ENCODE assay signal across 29 mouse cellular contexts in the genomic region with DNA sequence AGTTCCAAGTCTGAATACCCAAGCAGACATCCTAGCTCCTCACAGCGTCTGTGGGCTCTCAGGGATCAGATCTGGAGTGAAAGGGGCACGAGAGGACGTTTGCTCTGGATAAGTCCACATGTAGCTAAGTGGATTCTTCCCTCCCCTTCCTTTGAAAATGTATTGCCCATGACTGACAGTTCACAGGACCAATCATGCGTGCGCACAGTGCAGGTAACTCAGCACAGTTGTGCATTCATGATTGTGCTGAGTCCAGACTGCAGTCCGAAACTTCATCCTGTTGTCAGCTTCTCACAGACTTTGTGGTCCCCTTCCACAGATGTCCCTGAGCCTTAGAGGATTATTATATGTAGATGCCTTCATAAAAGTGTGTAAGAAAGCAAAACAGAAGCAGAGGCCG. TPM values are rescaled to one million over a fixed set of nuclear protein-coding genes. Genes with fewer than 3 reads are reported as not detected.
DNase-seq lines count a peak whose midpoint lies in the region; ATAC-seq lines count a peak whose summit lies in the region.
"Had no signal": no experiment of that assay in that cellular context is flagged by ENCODE, and none has a peak within 500 bp of the region (broad histone marks: within the 10 kb centered on the region; RNA-seq: fewer than 3 reads in every experiment).

No protein-coding gene starts in this region.

- peak; percentile 20 for DNase-seq in retina, postnatal 1 day
- DNase-seq in retina, embryonic 14.5 days (ENCODE audit: low spot score) = no peak
- DNase-seq in embryonic facial prominence, embryonic 10.5 days (ENCODE audit: low spot score) = peak; percentile 37
- DNase-seq in limb, embryonic 10.5 days (ENCODE audit: low spot score) = no peak
- DNase-seq in T-cell, adult 2 months (ENCODE audit: low spot score) = no peak
- DNase-seq in urinary bladder, postnatal 36 days (ENCODE audit: low spot score in 2 of 2) = no peak
- DNase-seq: adrenal gland, adult 2 months; adrenal gland, postnatal 14 days; cerebellum, adult 11 months; cerebellum, adult 2 months; cerebellum, adult 9-11 months; cerebellum, postnatal 25 days; gastrocnemius, adult 2 months; gastrocnemius, postnatal 25 days; heart, adult 18-20 months; heart, postnatal 10 days; heart, postnatal 36 days had no signal

- ATAC-seq in forebrain, embryonic 12.5 days (ENCODE audit: low FRiP score) = no peak
- ATAC-seq: CD4-positive, CD25-positive, alpha-beta regulatory T cell, adult 4 months; forebrain, embryonic 13.5 days; forebrain, embryonic 16.5 days; hindbrain, embryonic 16.5 days; inflammation-experienced regulatory T-cells, adult 6 months had no signal

- peaks cover 5% of the 10 kb centered on the region; the same call in 1 of the 2 replicates for H3K36me3 ChIP-seq in embryonic facial prominence, embryonic 10.5 days (replicated peaks)
- H3K36me3 ChIP-seq in limb, embryonic 10.5 days = 0 out of 2 replicates have a peak, but pooled peaks cover 4% of the 10 kb centered on the region
- no peaks in the 10 kb centered on the region for H3K36me3 ChIP-seq in forebrain, embryonic 12.5 days (replicated peaks)
- H3K36me3 ChIP-seq: heart, embryonic 15.5 days; hindbrain, embryonic 10.5 days; hindbrain, embryonic 13.5 days had no signal

- 0 out of 2 replicates have a peak, but pooled peaks cover 8% of the 10 kb centered on the region for H3K27me3 ChIP-seq in embryonic facial prominence, embryonic 10.5 days (replicated peaks; ENCODE audit: low read depth, poor library complexity, severe bottlenecking)
- no peaks in the 10 kb centered on the region for H3K27me3 ChIP-seq in limb, embryonic 10.5 days (ENCODE audit: low read depth, poor library complexity, severe bottlenecking)
- no peaks in the 10 kb centered on the region for H3K27me3 ChIP-seq in forebrain, embryonic 12.5 days
- H3K27me3 ChIP-seq: embryonic facial prominence, embryonic 13.5 days; forebrain, embryonic 13.5 days; heart, embryonic 12.5 days; heart, embryonic 15.5 days; hindbrain, embryonic 13.5 days had no signal

- no peak overlapping the region for H3K4me3 ChIP-seq in embryonic facial prominence, embryonic 10.5 days
- H3K4me3 ChIP-seq in limb, embryonic 10.5 days = no peak overlapping the region
- H3K4me3 ChIP-seq in forebrain, embryonic 12.5 days (replicated peaks) = no peak overlapping the region
- H3K4me3 ChIP-seq: embryonic facial prominence, embryonic 13.5 days; erythroblast, embryonic 14.5 days; forebrain, embryonic 13.5 days; gastrocnemius, adult 2 months; heart, embryonic 12.5 days; heart, embryonic 15.5 days; hindbrain, embryonic 10.5 days; hindbrain, embryonic 13.5 days had no signal

- 80% methylated on average over 7 of the region's 7 CpGs for WGBS in embryonic facial prominence, embryonic 10.5 days
- WGBS in limb, embryonic 10.5 days = 87% methylated on average over 7 of the region's 7 CpGs
- WGBS in forebrain, embryonic 12.5 days = 87% methylated on average over 7 of the region's 7 CpGs

- H3K27ac ChIP-seq in embryonic facial prominence, embryonic 10.5 days (replicated peaks) = peak overlapping the region; percentile 57; the same call in 1 of the 2 replicates
- peak overlapping the region; percentile 79 for H3K27ac ChIP-seq in limb, embryonic 10.5 days
- H3K27ac ChIP-seq in forebrain, embryonic 12.5 days = no peak overlapping the region
- H3K27ac ChIP-seq: embryonic facial prominence, embryonic 13.5 days; forebrain, embryonic 13.5 days; gastrocnemius, adult 2 months; heart, embryonic 15.5 days; hindbrain, embryonic 10.5 days; hindbrain, embryonic 13.5 days had no signal

- no peaks in the 10 kb centered on the region for H3K9me3 ChIP-seq in embryonic facial prominence, embryonic 10.5 days
- H3K9me3 ChIP-seq in limb, embryonic 10.5 days (replicated peaks) = no peaks in the 10 kb centered on the region
- H3K9me3 ChIP-seq in forebrain, embryonic 12.5 days = no peaks in the 10 kb centered on the region
- H3K9me3 ChIP-seq: embryonic facial prominence, embryonic 13.5 days; forebrain, embryonic 13.5 days; heart, embryonic 12.5 days; heart, embryonic 15.5 days; hindbrain, embryonic 10.5 days; hindbrain, embryonic 13.5 days had no signal

- H3K4me1 ChIP-seq in embryonic facial prominence, embryonic 10.5 days = peaks cover 15% of the 10 kb centered on the region
- peaks cover 16% of the 10 kb centered on the region for H3K4me1 ChIP-seq in limb, embryonic 10.5 days
- no peaks in the 10 kb centered on the region for H3K4me1 ChIP-seq in forebrain, embryonic 12.5 days
- H3K4me1 ChIP-seq: forebrain, embryonic 13.5 days; hindbrain, embryonic 13.5 days had no signal

- H3K9ac ChIP-seq in forebrain, embryonic 12.5 days = no peak overlapping the region
- H3K9ac ChIP-seq: embryonic facial prominence, embryonic 13.5 days; forebrain, embryonic 13.5 days; heart, embryonic 12.5 days; heart, embryonic 15.5 days; hindbrain, embryonic 13.5 days had no signal

- no peak overlapping the region for H3K4me2 ChIP-seq in forebrain, embryonic 12.5 days
- H3K4me2 ChIP-seq: embryonic facial prominence, embryonic 13.5 days; forebrain, embryonic 13.5 days; heart, embryonic 12.5 days; heart, embryonic 15.5 days; hindbrain, embryonic 13.5 days had no signal

RNA-seq across cellular contexts. Expression of gene Catsper3, which starts 10.0 kb away (rescaled TPM):
- polyA plus RNA-seq in embryonic facial prominence, embryonic 10.5 days (2016; fragmentation: Nextera tagmentation; extraction: Ambion mirVana) = not detected in 2 replicates
- polyA plus RNA-seq in limb, embryonic 10.5 days (2016; fragmentation: Nextera tagmentation; extraction: Ambion mirVana) = 0.25 TPM in 1 of 2 replicates, not detected in the other
- not detected in 2 replicates for polyA plus RNA-seq in forebrain, embryonic 12.5 days (2016; fragmentation: Nextera tagmentation; extraction: Ambion mirVana)
- polyA plus RNA-seq: embryonic facial prominence, embryonic 13.5 days; erythroblast, embryonic 14.5 days; forebrain, embryonic 16.5 days; heart, embryonic 12.5 days; heart, embryonic 15.5 days; hindbrain, embryonic 10.5 days; hindbrain, embryonic 13.5 days; inflammation-experienced regulatory T-cells, adult 6 months had no signal

RNA-seq across cellular contexts. Expression of gene Pcbd2, which starts 47.2 kb away (rescaled TPM):
- polyA plus RNA-seq in embryonic facial prominence, embryonic 10.5 days (2016; fragmentation: Nextera tagmentation; extraction: Ambion mirVana) = 36.3 and 43.7 TPM in 2 replicates
- 43.7 and 44.4 TPM in 2 replicates for polyA plus RNA-seq in limb, embryonic 10.5 days (2016; fragmentation: Nextera tagmentation; extraction: Ambion mirVana)
- polyA plus RNA-seq in forebrain, embryonic 12.5 days (2016; fragmentation: Nextera tagmentation; extraction: Ambion mirVana) = 23.1 and 25.6 TPM in 2 replicates

RNA-seq across cellular contexts. Expression of gene Txndc15, which starts 59.9 kb away (rescaled TPM):
- 65.1 and 68.0 TPM in 2 replicates for polyA plus RNA-seq in embryonic facial prominence, embryonic 10.5 days (2016; fragmentation: Nextera tagmentation; extraction: Ambion mirVana)
- polyA plus RNA-seq in limb, embryonic 10.5 days (2016; fragmentation: Nextera tagmentation; extraction: Ambion mirVana) = 65.9 and 76.8 TPM in 2 replicates
- polyA plus RNA-seq in forebrain, embryonic 12.5 days (2016; fragmentation: Nextera tagmentation; extraction: Ambion mirVana) = 86.3 and 93.3 TPM in 2 replicates

Comparison
In these comparisons a context has a peak if more than half of its experiments do, and no peak if none do; other contexts are left out.
1. DNase-seq: peak in retina, postnatal 1 day (single experiment) and embryonic facial prominence, embryonic 10.5 days (single experiment); none in retina, embryonic 14.5 days (single experiment), limb, embryonic 10.5 days (single experiment), T-cell, adult 2 months (single experiment) and urinary bladder, postnatal 36 days (0 of 2).